Mouse (Mus musculus) C2C12 (cell line): ENCODE results near the gene 1700025C18Rik. TPM values are rescaled to one million over a fixed set of nuclear protein-coding genes. Genes with fewer than 3 reads are reported as not detected.

Source experiments
- H3K27me3 ChIP-seq: one replicate; pipeline ENCODE4 v1.6.1; 2011; ENCODE audit not compliant: control insufficient read depth, insufficient read depth, insufficient read length
- H3K36me3 ChIP-seq: one replicate; pipeline ENCODE4 v1.6.1; 2011; ENCODE audit not compliant: control insufficient read depth, insufficient read depth
- H3K4me3 ChIP-seq: one replicate; pipeline ENCODE4 v1.5.1; 2011; ENCODE audit warnings: mild to moderate bottlenecking, control low read depth; ENCODE audit not compliant: poor library complexity, insufficient read depth, severe bottlenecking
- H3K79me2 ChIP-seq: one replicate; pipeline ENCODE4 v1.6.1; 2011; ENCODE audit not compliant: control insufficient read depth, insufficient read depth
- H3K79me3 ChIP-seq: one replicate; pipeline ENCODE4 v1.6.1; 2011; ENCODE audit warnings: low read depth, control low read depth
- H3ac ChIP-seq: one replicate; pipeline ENCODE3; 2011; ENCODE audit warnings: low read depth; ENCODE audit not compliant: control insufficient read depth, insufficient read length
- CEBPB ChIP-seq: IDR thresholded peaks from one replicate; pipeline ENCODE4 v1.6.1; 2011; ENCODE audit warnings: low read depth, mild to moderate bottlenecking, control low read depth, moderate library complexity
- CTCF ChIP-seq: IDR thresholded peaks from one replicate; pipeline ENCODE4 v1.5.1; 2011; ENCODE audit not compliant: control insufficient read depth, insufficient read depth, insufficient read length
- FOSL1 ChIP-seq: IDR thresholded peaks from one replicate; pipeline ENCODE4 v1.8.0; 2011; ENCODE audit warnings: mild to moderate bottlenecking, low read length; ENCODE audit not compliant: poor library complexity, insufficient read depth, severe bottlenecking
- MAX ChIP-seq: IDR thresholded peaks from one replicate; pipeline ENCODE4 v1.6.1; 2011; ENCODE audit warnings: mild to moderate bottlenecking, control low read depth
- MYOD1 ChIP-seq: IDR thresholded peaks from one replicate; pipeline ENCODE4 v1.6.1; 2011; ENCODE audit warnings: low read depth; ENCODE audit not compliant: control insufficient read depth, insufficient read length
- MYOG ChIP-seq: IDR thresholded peaks from one replicate; pipeline ENCODE4 v1.6.1; 2011; ENCODE audit not compliant: control insufficient read depth, insufficient read length; ENCODE audit errors: extremely low read depth
- USF1 ChIP-seq: IDR thresholded peaks from one replicate; pipeline ENCODE4 v1.6.1; 2011; ENCODE audit warnings: low read depth, mild to moderate bottlenecking, control low read depth, moderate library complexity
- polyA plus RNA-seq: library from polyadenylated mRNA; unstranded; fragments of >200 nt; fragmentation: generic; extraction: Trizol; gene quantifications from one replicate; pipeline ENCODE4 v1.2.1, GENCODE M21; 2012; ENCODE audit warnings: missing spikeins

1700025C18Rik gene
- polyA plus RNA-seq, 1 experiment = not detected

GRCm38 (mm10) chr2:165064489-165064888, 26.1 kb downstream of the 1700025C18Rik start:
- Histone ChIP-seq H3K27me3 (peaks cover 47% of the 10 kb centered on the region), H3ac (no peak overlapping the region), H3K4me3 (no peak overlapping the region), H3K79me3 (no peaks in the 10 kb centered on the region), H3K36me3 (no peaks in the 10 kb centered on the region), H3K79me2 (no peaks in the 10 kb centered on the region)
- TF ChIP-seq CEBPB = no peak
- TF ChIP-seq MAX = no peak
- no peak for TF ChIP-seq USF1
- TF ChIP-seq FOSL1 = no peak
- no peak for TF ChIP-seq CTCF
- no peak for TF ChIP-seq MYOG
- TF ChIP-seq MYOD1 = no peak

GRCm38 (mm10) chr2:165061638-165062433, 28.7 kb downstream of the 1700025C18Rik start:
- no peak overlapping the region for H3ac ChIP-seq
- no peaks in the 10 kb centered on the region for H3K79me3 ChIP-seq
- no peak for TF ChIP-seq FOSL1
- no peak for TF ChIP-seq CTCF
- no peak for TF ChIP-seq USF1
- no peak for TF ChIP-seq MAX
- no peak for TF ChIP-seq CEBPB
- TF ChIP-seq MYOG = no peak
- TF ChIP-seq MYOD1 = no peak
- peaks cover 45% of the 10 kb centered on the region for H3K27me3 ChIP-seq
- H3K36me3 ChIP-seq = no peaks in the 10 kb centered on the region
- H3K4me3 ChIP-seq = no peak overlapping the region
- H3K79me2 ChIP-seq = no peaks in the 10 kb centered on the region

DNA sequence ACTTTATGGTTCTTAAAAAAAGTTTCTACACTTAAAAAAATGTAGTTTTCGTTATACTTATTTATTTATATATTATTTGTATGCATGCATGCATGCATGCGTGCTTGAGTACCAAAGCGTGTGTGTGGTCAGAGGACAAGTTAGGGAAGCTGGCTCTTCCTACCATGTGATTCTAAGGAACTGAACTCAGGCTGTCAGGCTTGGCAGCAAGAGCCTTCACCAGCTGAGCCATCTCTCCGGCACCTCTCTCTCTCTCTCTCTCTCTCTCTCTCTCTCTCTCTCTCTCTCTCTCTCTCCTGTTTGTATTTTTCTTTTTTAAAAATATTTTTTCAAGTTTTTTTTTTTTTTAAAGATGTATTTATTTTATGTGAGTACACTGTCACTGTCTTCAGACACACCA, 30.6 kb downstream of the 1700025C18Rik start:
- peaks cover 40% of the 10 kb centered on the region for H3K27me3 ChIP-seq
- no peak for TF ChIP-seq MAX
- no peak for TF ChIP-seq CEBPB
- TF ChIP-seq MYOG = no peak
- no peak for TF ChIP-seq FOSL1
- TF ChIP-seq MYOD1 = no peak
- TF ChIP-seq USF1 = no peak
- TF ChIP-seq CTCF = no peak
- no peak overlapping the region for H3ac ChIP-seq
- H3K79me2 ChIP-seq = no peaks in the 10 kb centered on the region
- no peaks in the 10 kb centered on the region for H3K36me3 ChIP-seq
- no peak overlapping the region for H3K4me3 ChIP-seq
- H3K79me3 ChIP-seq = no peaks in the 10 kb centered on the region

DNA sequence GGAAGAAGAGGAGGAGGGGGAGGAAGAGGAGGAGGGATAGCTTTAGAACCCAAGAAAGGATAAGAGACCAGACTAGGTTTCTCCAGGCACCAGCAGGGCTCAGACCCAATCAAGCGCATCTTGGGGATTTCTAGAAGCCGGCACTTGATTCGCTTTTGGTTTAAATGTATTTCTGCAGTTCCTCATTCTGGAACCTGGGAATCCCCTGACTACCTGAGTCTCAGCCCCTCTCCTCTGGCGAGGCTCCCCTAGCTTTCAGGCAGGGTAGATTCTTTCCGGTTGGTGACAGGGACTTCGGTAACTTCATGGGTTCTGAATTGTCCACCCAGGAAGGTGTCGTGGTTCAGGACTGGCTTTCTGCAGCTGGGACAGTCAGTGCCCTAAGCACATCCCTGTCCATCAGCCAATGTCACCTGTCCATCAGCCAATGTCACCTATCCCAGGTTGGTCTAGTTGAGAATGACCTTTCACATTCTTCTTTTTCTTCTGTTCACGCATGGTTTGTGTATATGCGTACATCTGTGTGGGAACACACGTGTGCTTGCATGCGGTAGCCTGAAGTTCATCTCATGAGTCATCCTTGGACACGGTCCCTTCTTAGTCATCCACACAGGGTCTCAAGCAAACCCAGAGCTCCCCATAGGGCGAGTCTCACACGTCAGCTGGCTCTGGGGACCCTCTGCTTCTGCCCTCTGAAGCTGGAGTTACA, 34.0 kb downstream of the 1700025C18Rik start:
- no peaks in the 10 kb centered on the region for H3K79me3 ChIP-seq
- H3K79me2 ChIP-seq = no peaks in the 10 kb centered on the region
- peaks cover 26% of the 10 kb centered on the region for H3K27me3 ChIP-seq
- H3K4me3 ChIP-seq = no peak overlapping the region
- H3ac ChIP-seq = no peak overlapping the region
- no peaks in the 10 kb centered on the region for H3K36me3 ChIP-seq
- TF ChIP-seq MAX (no peak), CTCF (no peak), USF1 (no peak), CEBPB (no peak), MYOD1 (no peak), FOSL1 (no peak), MYOG (no peak)

DNA sequence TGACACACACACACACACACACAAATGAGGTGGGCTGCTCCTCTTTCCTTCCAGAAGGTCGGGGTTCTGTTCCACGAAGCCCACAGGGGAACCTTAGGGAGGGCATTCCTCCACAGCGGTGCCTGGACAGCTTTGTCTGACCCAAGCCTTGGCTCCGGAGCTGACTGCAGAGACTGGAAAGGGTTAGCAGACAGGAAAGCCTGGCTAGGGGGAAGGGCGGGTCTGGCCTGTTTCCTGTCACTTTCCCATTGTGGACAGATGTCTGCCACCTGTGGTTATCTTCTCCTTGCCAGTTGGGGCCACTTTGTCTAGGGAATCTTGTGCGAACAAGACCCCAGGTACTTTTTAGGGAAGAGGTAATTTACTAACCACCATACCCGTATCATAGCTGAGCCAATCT, 34.6 kb downstream of the 1700025C18Rik start:
- no peak for TF ChIP-seq CTCF
- no peak for TF ChIP-seq CEBPB
- TF ChIP-seq USF1 = no peak
- TF ChIP-seq FOSL1 = no peak
- no peak for TF ChIP-seq MYOD1
- no peak for TF ChIP-seq MAX
- TF ChIP-seq MYOG = no peak
- H3K27me3 ChIP-seq = peaks cover 26% of the 10 kb centered on the region
- no peaks in the 10 kb centered on the region for H3K36me3 ChIP-seq
- no peak overlapping the region for H3K4me3 ChIP-seq
- H3ac ChIP-seq = no peak overlapping the region
- H3K79me2 ChIP-seq = no peaks in the 10 kb centered on the region
- no peaks in the 10 kb centered on the region for H3K79me3 ChIP-seq
